Mouse (Mus musculus): Measurements from ENCODE around the gene Orm2. TPM values are rescaled to one million over a fixed set of nuclear protein-coding genes. Genes with fewer than 3 reads are reported as not detected.

The Orm2 gene
- polyA plus RNA-seq, 1 experiment from 2014 or later: not detected

GRCm38 (mm10) chr4:63405051-63405450 lies 42.8 kb downstream of the Orm2 start:
- 13% methylated on average over 7 of the region's 7 CpGs for WGBS (ENCODE audit: insufficient replicate concordance)
- no peak overlapping the region for H3K4me3 ChIP-seq (ENCODE audit: low read depth, low read length)
- TF ChIP-seq EP300 (IDR thresholded peaks at IDR 0.05; ENCODE audit: low read depth) (no peak), CTCF (IDR thresholded peaks at IDR 0.05; ENCODE audit: low read depth) (no peak)
- peak overlapping the region; percentile 60 for H3K4me2 ChIP-seq (ENCODE audit: low read depth, low read length)
- H3K9ac ChIP-seq (replicated peaks): 0 out of 2 replicates have a peak overlapping the region, but pooled peaks have one; percentile 11
- no peaks in the 10 kb centered on the region for H3K9me3 ChIP-seq (ENCODE audit: low read length)
- DNase-seq (peak; percentile 50), ATAC-seq (peak; percentile 4; the same call in 1 of the 2 replicates)
- peak overlapping the region; percentile 92 for H3K27ac ChIP-seq (ENCODE audit: low read depth)
- 0 out of 2 replicates have a peak, but pooled peaks cover 3% of the 10 kb centered on the region for H3K27me3 ChIP-seq (ENCODE audit: insufficient read depth, low read length)
- H3K36me3 ChIP-seq (replicated peaks; ENCODE audit: insufficient read depth, low read length): no peaks in the 10 kb centered on the region
- H3K4me1 ChIP-seq (ENCODE audit: insufficient read depth): peaks cover 59% of the 10 kb centered on the region

- Histone ChIP-seq H3K4me1 (ENCODE audit: insufficient read depth) (peaks cover 55% of the 10 kb centered on the region), H3K4me2 (ENCODE audit: low read depth, low read length) (peak overlapping the region; percentile 60; the same call in 1 of the 2 replicates), H3K36me3 (replicated peaks; ENCODE audit: insufficient read depth, low read length) (no peaks in the 10 kb centered on the region), H3K27ac (ENCODE audit: low read depth) (peak overlapping the region; percentile 92), H3K27me3 (ENCODE audit: insufficient read depth, low read length) (peaks cover 6% of the 10 kb centered on the region; the same call in 1 of the 2 replicates), H3K4me3 (ENCODE audit: low read depth, low read length) (no peak overlapping the region), H3K9ac (replicated peaks) (no peak overlapping the region), H3K9me3 (ENCODE audit: low read length) (no peaks in the 10 kb centered on the region)
- 43% methylated on average over 4 of the region's 4 CpGs for WGBS (ENCODE audit: insufficient replicate concordance)
- ATAC-seq: no peak
- DNase-seq: no peak
- no peak for TF ChIP-seq EP300 (IDR thresholded peaks at IDR 0.05; ENCODE audit: low read depth)
- no peak for TF ChIP-seq CTCF (IDR thresholded peaks at IDR 0.05; ENCODE audit: low read depth)
These were observed 43.4 kb downstream of the Orm2 start for GRCm38 (mm10) chr4:63405683-63406082.

GRCm38 (mm10) chr4:63408247-63408646 lies 46.0 kb downstream of the Orm2 start:
- Histone ChIP-seq H3K27ac (ENCODE audit: low read depth) (no peak overlapping the region), H3K4me1 (ENCODE audit: insufficient read depth) (peaks cover 41% of the 10 kb centered on the region), H3K9ac (replicated peaks) (no peak overlapping the region), H3K27me3 (ENCODE audit: insufficient read depth, low read length) (peaks cover 6% of the 10 kb centered on the region; the same call in 1 of the 2 replicates), H3K4me3 (ENCODE audit: low read depth, low read length) (no peak overlapping the region), H3K36me3 (replicated peaks; ENCODE audit: insufficient read depth, low read length) (no peaks in the 10 kb centered on the region), H3K9me3 (ENCODE audit: low read length) (no peaks in the 10 kb centered on the region), H3K4me2 (ENCODE audit: low read depth, low read length) (no peak overlapping the region)
- TF ChIP-seq EP300 (IDR thresholded peaks at IDR 0.05; ENCODE audit: low read depth) (no peak), CTCF (IDR thresholded peaks at IDR 0.05; ENCODE audit: low read depth) (no peak)
- DNase-seq (no peak), ATAC-seq (no peak)
- 76% methylated on average over 7 of the region's 7 CpGs for WGBS (ENCODE audit: insufficient replicate concordance)

GRCm38 (mm10) chr4:63408649-63409048 lies 46.4 kb downstream of the Orm2 start:
- Histone ChIP-seq H3K9me3 (ENCODE audit: low read length) (no peaks in the 10 kb centered on the region), H3K27ac (ENCODE audit: low read depth) (no peak overlapping the region), H3K27me3 (ENCODE audit: insufficient read depth, low read length) (peaks cover 6% of the 10 kb centered on the region; the same call in 1 of the 2 replicates), H3K4me1 (ENCODE audit: insufficient read depth) (peaks cover 37% of the 10 kb centered on the region), H3K4me3 (ENCODE audit: low read depth, low read length) (no peak overlapping the region), H3K36me3 (replicated peaks; ENCODE audit: insufficient read depth, low read length) (no peaks in the 10 kb centered on the region), H3K4me2 (ENCODE audit: low read depth, low read length) (peak overlapping the region; percentile 95), H3K9ac (replicated peaks) (no peak overlapping the region)
- DNase-seq (peak; percentile 69), ATAC-seq (peak; percentile 27)
- 11% methylated on average over 8 of the region's 8 CpGs for WGBS (ENCODE audit: insufficient replicate concordance)
- TF ChIP-seq EP300 (IDR thresholded peaks at IDR 0.05; ENCODE audit: low read depth) (no peak), CTCF (IDR thresholded peaks at IDR 0.05; ENCODE audit: low read depth) (peak; percentile 89)

- no peaks in the 10 kb centered on the region for H3K36me3 ChIP-seq (replicated peaks; ENCODE audit: insufficient read depth, low read length)
- no peaks in the 10 kb centered on the region for H3K9me3 ChIP-seq (ENCODE audit: low read length)
- TF ChIP-seq EP300 (IDR thresholded peaks at IDR 0.05; ENCODE audit: low read depth): no peak
- no peak for TF ChIP-seq CTCF (IDR thresholded peaks at IDR 0.05; ENCODE audit: low read depth)
- peaks cover 30% of the 10 kb centered on the region for H3K4me1 ChIP-seq (ENCODE audit: insufficient read depth)
- peak overlapping the region; percentile 95 for H3K4me2 ChIP-seq (ENCODE audit: low read depth, low read length)
- DNase-seq: no peak
- H3K4me3 ChIP-seq (ENCODE audit: low read depth, low read length): peak overlapping the region; percentile 53
- 0 out of 2 replicates have a peak overlapping the region, but pooled peaks have one; percentile 18 for H3K27ac ChIP-seq (ENCODE audit: low read depth)
- ATAC-seq: no peak
- H3K9ac ChIP-seq (replicated peaks): peak overlapping the region; percentile 56
- 8% methylated on average over 18 of the region's 18 CpGs for WGBS (ENCODE audit: insufficient replicate concordance)
- peaks cover 6% of the 10 kb centered on the region; the same call in 1 of the 2 replicates for H3K27me3 ChIP-seq (ENCODE audit: insufficient read depth, low read length)
These were observed 47.2 kb downstream of the Orm2 start for GRCm38 (mm10) chr4:63409317-63409907.

GRCm38 (mm10) chr4:63409908-63410582 lies 47.8 kb downstream of the Orm2 start:
- peaks cover 6% of the 10 kb centered on the region; the same call in 1 of the 2 replicates for H3K27me3 ChIP-seq (ENCODE audit: insufficient read depth, low read length)
- TF ChIP-seq EP300 (IDR thresholded peaks at IDR 0.05; ENCODE audit: low read depth) (no peak), CTCF (IDR thresholded peaks at IDR 0.05; ENCODE audit: low read depth) (no peak)
- DNase-seq (no peak), ATAC-seq (peak; percentile 75)
- H3K9me3 ChIP-seq (ENCODE audit: low read length): no peaks in the 10 kb centered on the region
- H3K4me2 ChIP-seq (ENCODE audit: low read depth, low read length): peak overlapping the region; percentile 95
- H3K36me3 ChIP-seq (replicated peaks; ENCODE audit: insufficient read depth, low read length): no peaks in the 10 kb centered on the region
- H3K9ac ChIP-seq (replicated peaks): peak overlapping the region; percentile 56
- H3K27ac ChIP-seq (ENCODE audit: low read depth): peak overlapping the region; percentile 18; the same call in 1 of the 2 replicates
- H3K4me3 ChIP-seq (ENCODE audit: low read depth, low read length): peak overlapping the region; percentile 53
- under 1% methylated on average over 32 of the region's 39 CpGs for WGBS (ENCODE audit: insufficient replicate concordance)
- peaks cover 23% of the 10 kb centered on the region for H3K4me1 ChIP-seq (ENCODE audit: insufficient read depth)

Measured in liver, postnatal 0 days (tissue).